Mouse (Mus musculus) kidney, postnatal 14 days (tissue): ENCODE measurements around the gene Armh3.

Experiments used
- DNase-seq: peaks from one replicate; pipeline ENCODE4 v3.0.0; 2022; ENCODE audit warnings: mixed read lengths

The Armh3 gene

DNA sequence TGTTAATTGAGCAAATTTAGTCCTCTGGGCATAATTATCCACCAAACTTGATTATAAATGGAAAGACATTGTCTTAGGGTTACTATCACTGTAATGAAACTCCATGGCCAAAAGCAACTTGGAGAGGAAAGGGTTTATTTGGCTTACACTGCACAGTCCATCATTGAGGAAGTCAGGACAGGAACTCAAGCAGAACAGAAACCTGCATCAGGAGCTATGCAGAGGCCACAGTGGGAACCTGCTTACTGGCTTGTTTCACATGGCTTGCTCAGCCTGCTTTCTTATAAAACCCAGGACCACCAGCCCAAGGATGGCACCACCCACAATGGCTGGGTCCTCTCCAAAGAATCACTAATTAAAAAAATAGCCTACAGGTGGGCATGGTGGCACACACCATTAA is 13.9 kb downstream of the Armh3 start:
- DNase-seq, result no peak

- no peak for DNase-seq
Measured at GRCm38 (mm10) chr19:45960770-45961169, 37.5 kb downstream of the Armh3 start.

GRCm38 (mm10) chr19:45956736-45957135 is 41.6 kb downstream of the Armh3 start:
- DNase-seq, result no peak

- peak; percentile 25 for DNase-seq
Measured at GRCm38 (mm10) chr19:45953286-45953685, 45.0 kb downstream of the Armh3 start.

DNA sequence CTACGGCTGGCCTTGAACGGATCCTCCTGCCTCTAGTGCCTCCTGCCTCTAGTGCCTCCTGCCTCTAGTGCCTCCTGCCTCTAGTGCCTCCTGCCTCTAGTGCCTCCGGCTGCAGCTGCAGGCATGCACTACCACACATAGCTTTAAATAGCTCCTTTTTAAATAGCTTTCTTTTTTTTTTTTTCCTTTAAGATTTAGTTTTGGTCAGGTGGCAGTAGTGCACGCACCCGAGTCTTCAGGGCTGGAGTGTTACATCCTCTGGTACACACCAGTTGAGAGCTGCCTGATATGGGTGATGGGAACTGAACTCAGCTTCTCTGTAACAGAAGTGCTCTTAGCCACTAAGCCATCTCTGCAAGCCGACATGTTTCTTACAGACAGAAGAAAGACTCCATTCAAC is 49.1 kb downstream of the Armh3 start:
- no peak for DNase-seq

DNA sequence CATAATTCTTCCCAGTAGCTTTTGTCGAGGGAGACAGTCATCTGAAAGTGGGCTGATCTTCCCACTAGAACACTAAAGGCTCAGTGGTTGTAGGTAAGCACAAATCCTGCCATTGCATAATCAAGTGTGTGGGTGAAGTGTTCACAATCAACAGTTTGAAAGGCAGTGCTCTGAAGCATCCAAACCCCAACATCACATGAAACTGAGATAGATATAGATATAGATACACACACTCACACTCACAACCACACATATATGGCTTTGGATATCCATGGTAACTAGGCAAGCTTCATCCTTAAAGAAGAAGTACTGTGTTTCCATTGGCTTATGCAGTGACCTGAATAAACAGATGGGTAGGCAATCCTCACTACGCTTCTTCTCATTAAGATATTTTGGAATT is 50.5 kb downstream of the Armh3 start:
- no peak for DNase-seq

DNA sequence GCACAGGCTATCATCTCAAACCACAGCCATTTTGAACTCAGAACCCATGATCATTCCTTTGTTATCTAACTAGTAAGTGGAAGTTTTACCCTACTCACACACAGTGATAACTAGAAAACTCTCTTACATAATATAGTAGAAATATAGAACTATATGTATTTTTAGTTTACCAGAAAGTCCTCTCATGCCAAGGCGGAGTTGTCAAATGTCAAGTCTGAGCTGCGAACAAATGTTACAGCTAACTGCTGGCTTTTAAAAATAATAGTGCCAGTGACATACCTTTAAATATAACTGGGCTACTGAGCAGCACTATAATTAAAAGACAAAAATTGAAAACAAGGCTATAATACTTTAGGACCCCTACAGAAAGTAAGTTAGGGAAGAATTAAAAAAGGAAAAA is 51.0 kb downstream of the Armh3 start:
- DNase-seq, result no peak

DNA sequence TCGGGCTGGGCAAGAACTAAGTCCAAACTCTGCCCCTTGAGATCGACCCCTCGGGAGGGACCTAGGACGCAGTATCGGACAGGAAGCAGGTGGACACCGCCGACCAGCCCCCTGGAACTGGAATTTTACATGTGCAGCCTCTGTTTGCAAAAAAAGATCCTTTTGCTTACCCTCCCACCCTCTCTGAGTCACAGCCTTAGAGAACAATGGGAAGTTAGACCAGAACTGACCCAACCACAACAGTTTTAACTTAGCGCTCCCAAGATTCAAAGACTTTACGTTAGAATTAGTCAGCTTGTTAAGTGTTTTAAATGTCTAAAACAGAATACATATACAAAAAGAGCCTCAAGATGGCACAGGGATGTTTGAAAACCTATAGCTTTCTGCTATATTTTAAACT is 51.7 kb downstream of the Armh3 start:
- DNase-seq, result no peak

DNA sequence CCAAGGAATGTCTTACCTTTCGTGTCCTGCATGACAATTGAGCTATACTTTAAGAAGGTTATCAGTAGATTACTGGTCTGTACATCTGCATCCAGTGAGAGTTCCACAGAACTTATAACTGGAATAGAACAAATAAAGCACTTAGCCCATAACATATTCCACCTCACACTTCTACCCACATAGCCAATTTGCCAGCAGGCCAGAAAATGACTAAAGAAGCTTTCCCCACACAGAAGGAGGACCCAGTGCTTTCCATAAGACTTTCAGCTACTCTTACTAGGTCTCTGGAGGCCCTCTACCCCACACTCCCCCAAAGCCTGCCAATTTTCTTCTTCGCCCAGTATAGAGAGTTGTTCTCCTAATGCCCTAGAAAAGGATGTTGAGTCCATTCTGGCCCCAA is 52.3 kb downstream of the Armh3 start:
- DNase-seq, result no peak

DNA sequence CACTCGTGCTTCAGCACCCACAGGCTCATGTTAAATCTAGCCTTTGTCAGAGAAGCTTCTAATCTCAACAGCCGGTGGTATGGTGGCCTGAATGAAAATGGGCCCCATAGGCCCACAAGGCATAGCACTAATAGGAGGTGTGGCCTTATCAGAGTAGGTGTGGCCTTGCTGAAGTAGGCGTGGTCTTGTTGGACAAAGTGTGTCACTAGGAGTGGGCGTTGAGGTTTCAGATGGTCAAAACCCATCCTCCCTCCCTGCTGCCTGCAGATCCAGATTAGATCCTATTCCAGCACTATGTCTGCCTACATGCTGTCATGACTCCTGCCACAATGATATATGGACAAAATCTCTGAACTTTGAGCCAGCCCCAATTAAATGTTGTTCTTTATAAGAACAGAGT is 54.5 kb downstream of the Armh3 start:
- DNase-seq, result no peak

DNA sequence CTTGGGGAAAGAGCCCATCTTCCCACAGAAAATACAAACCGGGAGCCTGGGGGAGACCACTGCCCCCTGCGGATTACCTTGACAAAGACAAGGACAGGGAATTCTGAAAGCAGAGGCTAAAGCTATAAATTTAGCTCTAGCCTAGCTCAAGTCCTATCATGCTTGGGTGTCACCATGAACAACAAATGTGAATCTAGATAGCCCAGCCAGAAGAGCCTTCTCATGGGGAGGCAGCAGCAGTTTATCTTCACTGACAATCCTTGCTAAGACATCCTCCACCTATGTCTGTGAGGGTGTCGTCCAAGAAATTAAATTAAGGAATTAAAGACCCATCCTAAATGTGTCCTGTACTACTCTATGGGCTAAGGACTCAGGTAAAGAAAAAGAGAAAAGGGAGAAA is 60.2 kb downstream of the Armh3 start:
- no peak for DNase-seq

DNA sequence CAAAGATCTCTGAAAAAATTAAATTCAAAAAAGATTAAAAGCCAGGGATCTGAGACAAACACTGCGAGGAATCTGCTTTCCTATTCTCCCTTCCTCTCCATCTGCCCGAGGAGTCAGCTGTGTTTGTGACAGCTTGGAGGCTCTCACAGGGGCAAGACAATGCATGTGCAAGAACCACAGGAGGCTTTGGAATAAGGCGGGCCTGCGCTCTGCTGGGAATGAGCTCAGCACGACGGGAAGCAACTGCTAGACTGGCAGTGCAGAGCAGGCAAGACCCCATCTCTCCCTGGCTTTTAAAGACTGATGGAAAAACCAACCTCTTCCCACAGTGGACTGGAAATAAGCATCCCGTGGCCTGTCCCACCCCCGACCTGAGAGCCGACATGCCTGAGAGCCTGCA is 60.8 kb downstream of the Armh3 start:
- DNase-seq, result no peak

DNA sequence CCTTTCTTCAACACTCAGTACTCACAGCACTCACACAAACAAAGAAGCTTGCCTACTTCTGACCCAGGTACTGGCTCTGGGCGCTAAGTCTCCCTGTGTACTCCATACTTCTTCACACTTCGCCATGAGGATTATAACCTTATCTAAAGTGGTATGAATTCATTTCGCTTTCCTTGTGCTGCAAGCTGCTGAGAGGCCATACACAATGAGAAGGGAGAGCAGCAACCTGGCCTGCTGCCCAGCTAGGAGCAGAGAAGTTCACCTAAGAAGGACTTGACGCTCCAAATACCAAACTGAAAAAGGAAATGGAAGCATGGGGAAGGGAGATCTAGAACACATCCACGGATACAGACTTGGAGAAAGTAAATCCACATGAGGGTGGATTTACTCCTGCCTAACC is 71.1 kb downstream of the Armh3 start:
- DNase-seq, result no peak

- DNase-seq, result no peak
Measured at GRCm38 (mm10) chr19:45926342-45926741, 71.9 kb downstream of the Armh3 start.

GRCm38 (mm10) chr19:45920299-45921090 is 77.8 kb downstream of the Armh3 start:
- DNase-seq, result no peak

DNA sequence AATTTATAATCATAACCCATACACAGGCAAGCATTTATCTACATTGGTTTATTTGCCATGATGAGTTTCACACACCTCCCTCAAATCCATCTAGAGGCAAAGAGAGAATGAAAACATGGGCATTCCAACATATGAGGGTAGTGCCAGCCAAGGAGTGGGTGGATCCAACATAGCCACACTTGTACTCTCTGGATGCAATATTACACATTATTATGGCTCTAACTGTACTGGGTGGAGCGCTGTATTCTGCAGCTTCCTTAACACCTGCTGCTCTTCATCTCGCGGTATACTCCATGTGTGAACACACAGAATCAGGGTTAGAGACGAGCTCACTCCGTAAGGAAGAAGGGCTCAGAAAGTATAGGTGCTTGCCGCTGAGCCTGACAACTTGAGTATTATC is 79.9 kb downstream of the Armh3 start:
- no peak for DNase-seq

DNA sequence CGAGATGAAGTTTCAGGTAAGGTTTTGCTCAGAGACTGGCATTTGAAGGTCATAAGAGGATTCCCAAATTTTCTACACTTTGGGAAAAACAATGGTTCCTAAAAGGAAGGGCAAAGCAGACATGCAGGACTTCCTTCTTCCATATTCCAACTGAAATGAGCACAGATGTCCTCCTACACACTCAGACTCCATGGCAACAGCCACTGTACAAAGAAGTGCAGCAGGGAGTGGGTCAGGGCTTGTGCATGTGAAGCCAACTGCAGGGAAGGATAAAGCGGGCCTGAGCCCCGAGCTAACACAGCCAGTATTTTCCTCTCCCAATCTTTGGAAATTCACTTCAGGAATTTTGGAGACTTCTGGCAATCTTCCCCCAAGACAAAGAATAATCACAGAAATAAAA is 80.4 kb downstream of the Armh3 start:
- DNase-seq, result no peak

DNA sequence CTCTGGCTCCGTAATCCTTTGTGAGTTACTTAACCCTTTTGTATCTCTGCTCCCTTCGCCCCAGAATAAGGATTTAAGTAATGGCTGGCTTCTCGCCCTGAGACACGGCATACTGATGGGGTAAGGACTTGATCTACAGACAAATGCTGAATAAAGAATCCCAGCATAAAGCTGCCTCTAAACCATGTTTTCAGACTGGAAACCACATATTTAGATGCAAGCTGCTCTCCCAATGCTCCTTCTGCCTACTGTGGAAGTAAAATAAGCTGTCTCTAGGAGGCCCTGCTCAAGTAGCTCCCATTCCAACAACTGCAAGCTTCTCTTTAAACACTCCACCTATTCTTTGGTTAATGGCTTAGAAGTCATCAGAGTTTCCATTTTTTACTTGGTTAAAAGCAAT is 81.8 kb downstream of the Armh3 start:
- DNase-seq, result no peak

DNA sequence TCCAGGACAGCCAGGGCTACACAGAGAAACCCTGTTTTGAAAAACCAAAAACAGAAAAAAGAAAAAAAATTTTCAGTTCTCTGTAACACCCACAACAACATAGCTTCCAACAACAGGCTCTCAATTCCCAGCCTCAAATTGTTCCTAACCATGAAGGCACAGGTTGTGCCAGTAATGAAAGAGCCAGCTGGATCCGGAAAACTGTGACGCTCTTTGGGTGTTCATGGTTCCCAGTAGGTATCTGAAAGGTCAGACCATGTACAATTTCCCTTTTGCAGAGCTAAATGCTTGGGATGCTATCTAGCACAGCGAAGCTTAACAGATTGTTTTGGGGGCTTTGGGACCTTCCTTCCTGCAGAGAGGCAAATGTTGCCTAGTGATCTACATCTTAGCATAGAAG is 82.3 kb downstream of the Armh3 start:
- DNase-seq, result no peak

DNA sequence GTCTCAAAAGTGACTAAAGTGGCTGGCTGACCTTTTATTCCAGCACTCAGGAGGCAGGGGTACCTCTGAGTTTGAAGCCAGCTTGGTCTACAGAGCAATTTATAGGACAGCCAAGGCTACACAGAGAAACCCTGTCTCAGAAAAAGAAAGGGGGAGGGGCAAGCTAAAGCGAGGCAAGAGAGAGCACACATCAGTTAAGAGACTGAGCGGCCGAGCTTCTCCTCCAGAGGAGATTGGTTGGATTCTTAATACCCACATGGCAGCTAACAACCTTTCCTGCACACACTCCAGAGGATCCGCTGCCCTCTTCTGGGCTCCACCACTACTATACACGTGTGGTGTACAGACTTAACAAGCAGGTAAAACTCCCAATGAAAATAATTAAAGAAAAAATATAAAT is 85.3 kb downstream of the Armh3 start:
- no peak for DNase-seq

DNA sequence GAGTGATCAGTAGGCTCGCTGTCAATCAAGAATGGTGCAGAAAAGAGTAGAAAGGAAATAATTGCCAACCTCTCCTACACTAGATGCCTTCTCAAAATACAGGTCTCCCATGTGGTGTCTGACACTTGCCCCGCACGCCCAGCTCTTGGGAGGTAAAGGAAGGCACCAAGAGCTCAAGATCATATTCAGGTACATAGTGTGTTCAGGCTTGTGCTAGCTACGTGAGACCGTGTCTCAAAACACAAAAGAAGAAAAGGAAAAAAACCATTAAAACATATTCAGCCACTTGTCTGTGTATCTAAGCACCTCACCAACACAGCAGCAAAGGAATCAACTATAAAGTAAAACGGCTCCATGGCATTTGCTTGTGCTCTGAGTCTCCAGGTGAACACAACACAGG is 85.9 kb downstream of the Armh3 start:
- no peak for DNase-seq

DNA sequence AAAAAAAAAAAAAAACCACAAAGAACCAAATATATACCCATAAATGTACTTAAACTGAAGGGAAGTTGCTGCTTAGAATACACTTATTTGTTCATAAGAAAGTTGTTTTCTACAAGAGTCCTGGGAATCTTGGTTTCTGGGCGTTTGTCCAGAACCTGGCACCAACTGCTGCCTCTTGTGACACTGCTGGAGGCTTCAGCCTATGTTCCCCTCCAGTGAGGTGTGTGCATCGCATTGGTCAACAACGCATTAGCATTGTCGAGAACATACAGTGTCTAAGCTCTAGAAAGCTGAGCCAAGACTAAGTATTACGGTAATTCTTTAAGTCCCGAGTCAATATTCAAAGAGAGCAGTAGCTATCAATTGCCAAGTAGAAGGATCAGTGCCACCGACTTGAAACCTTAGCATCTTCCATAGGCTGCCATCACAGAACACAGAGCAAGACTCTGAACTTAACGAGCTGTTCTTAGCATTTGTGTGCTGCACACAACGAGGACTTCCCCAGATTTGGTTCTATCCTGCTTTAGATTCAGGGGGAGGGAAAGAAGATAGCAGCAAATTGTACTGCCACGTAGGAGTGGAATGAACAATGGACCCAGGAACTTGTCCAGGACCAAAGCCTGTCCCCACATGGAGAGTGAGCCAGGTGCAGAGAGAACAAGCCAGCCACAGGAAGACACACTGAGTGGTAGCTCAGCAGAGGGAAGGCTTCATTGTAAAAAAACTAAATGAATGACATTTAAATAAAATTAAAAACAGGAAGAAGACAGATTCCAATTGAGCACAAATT is 86.9 kb downstream of the Armh3 start:
- DNase-seq, result no peak

DNA sequence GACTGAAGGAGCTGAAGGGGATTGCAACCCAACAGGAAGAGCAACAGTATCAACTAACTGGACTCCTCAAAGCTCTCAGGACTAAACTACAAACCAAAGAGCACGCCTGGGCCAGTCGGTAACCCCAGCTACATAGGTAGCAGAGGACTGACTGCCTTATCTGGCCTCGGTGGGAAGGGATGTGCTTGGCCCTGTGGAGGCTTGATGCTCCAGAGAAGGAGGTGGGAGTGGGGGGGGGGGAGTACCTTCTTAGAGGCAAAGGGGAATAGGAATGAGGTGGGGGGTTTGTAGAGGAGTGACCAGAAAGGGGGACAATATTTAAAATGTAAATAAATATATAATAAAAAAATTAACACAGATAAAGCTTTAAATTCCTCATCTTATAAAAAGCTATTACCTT is 90.0 kb downstream of the Armh3 start:
- DNase-seq, result no peak

DNA sequence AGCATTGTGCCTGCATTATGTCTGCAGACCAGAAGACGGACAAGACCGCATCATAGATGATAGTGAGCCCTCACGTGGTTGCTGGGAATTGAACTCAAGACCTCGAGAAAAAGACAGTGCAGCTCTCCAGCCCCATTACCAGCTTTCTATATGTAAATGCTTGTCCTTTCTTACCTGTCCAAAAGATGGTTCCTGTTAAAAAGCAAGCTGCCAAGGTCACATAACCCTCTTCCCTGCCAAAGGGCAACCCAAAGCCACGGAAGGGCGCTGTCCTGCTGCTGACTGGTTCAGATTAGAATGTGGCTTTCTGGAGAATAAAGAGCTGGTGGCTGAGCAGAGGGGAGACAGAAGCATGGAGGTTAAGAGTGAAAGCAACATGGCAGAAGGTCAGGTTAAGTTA is 90.9 kb downstream of the Armh3 start:
- no peak for DNase-seq

- peak; percentile 32 for DNase-seq
Measured at GRCm38 (mm10) chr19:45903861-45904260, 94.4 kb downstream of the Armh3 start.
